Mouse (Mus musculus): ENCODE results near the gene Stag1. TPM values are rescaled to one million over a fixed set of nuclear protein-coding genes. Genes with fewer than 3 reads are reported as not detected.

Stag1 gene
- polyA plus RNA-seq, 1 experiment from 2014 or later: 57.5 TPM

DNA sequence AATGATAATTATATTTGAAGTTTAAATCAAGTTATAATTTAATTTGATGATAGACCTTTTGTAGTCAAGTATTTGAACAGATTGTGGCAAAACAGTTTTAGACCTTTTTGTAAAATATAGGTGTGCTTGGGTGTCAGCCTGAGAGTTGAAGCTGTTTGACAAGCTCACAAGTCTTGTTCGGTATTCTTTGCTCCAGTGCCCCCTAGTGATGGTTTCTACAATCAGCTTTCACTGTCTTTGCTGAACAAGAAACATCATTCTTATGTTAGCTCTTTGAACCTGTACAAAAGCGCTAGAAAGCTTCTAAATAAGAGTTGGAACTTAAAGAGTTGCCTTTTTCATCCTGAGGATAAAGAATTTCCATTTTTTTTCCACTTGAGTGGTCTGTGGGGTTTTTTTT, 319.5 kb downstream of the Stag1 start:
- Histone ChIP-seq H3K4me3 (ENCODE audit: low read depth, low read length) (no peak overlapping the region), H3K27ac (replicated peaks; ENCODE audit: low read depth, low read length) (no peak overlapping the region), H3K9ac (ENCODE audit: low read length) (no peak overlapping the region), H3K27me3 (ENCODE audit: control insufficient read depth, insufficient read depth, low read length) (no peaks in the 10 kb centered on the region), H3K36me3 (ENCODE audit: control insufficient read depth, insufficient read depth, low read length) (no peaks in the 10 kb centered on the region), H3K4me2 (ENCODE audit: low read depth, severe bottlenecking) (no peak overlapping the region), H3K4me1 (ENCODE audit: control insufficient read depth, insufficient read depth, low read length) (no peaks in the 10 kb centered on the region), H3K9me3 (ENCODE audit: control insufficient read depth, low read length) (no peaks in the 10 kb centered on the region)
- DNase-seq (ENCODE audit: low spot score) (peak; percentile 40), ATAC-seq (ENCODE audit: insufficient number of reproducible peaks, low FRiP score, low TSS enrichment, low read depth) (no peak)
- WGBS: 69% methylated on average over 2 of the region's 2 CpGs

DNA sequence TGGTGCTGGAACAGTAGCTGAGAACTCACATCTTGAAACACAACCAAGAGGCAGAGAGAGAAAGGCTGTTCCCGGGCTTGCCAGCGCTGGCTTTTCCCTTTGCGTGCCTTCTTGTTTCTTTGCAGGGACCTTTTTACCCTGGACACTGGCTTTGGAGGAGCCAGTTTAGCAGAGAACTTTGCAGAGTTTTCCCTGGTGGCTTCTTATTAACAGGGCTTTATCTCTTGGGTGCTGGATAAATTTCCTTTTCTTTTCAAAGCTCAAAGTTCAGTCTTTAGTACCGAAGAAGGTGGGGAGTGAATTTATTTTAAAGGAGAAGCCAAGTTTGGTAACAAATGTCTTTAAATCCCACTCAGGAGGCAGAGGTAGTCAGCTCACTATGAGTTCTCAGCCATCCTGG, 329.0 kb downstream of the Stag1 start:
- Histone ChIP-seq H3K4me2 (ENCODE audit: low read depth, severe bottlenecking) (no peak overlapping the region), H3K36me3 (ENCODE audit: control insufficient read depth, insufficient read depth, low read length) (peaks cover 3% of the 10 kb centered on the region; the same call in 1 of the 2 replicates), H3K9ac (ENCODE audit: low read length) (no peak overlapping the region), H3K4me1 (ENCODE audit: control insufficient read depth, insufficient read depth, low read length) (no peaks in the 10 kb centered on the region), H3K9me3 (ENCODE audit: control insufficient read depth, low read length) (no peaks in the 10 kb centered on the region), H3K27ac (replicated peaks; ENCODE audit: low read depth, low read length) (no peak overlapping the region), H3K4me3 (ENCODE audit: low read depth, low read length) (no peak overlapping the region), H3K27me3 (ENCODE audit: control insufficient read depth, insufficient read depth, low read length) (no peaks in the 10 kb centered on the region)
- no peak for DNase-seq (ENCODE audit: low spot score)
- WGBS: 91% methylated on average over 4 of the region's 4 CpGs
- no peak for ATAC-seq (ENCODE audit: insufficient number of reproducible peaks, low FRiP score, low TSS enrichment, low read depth)

DNA sequence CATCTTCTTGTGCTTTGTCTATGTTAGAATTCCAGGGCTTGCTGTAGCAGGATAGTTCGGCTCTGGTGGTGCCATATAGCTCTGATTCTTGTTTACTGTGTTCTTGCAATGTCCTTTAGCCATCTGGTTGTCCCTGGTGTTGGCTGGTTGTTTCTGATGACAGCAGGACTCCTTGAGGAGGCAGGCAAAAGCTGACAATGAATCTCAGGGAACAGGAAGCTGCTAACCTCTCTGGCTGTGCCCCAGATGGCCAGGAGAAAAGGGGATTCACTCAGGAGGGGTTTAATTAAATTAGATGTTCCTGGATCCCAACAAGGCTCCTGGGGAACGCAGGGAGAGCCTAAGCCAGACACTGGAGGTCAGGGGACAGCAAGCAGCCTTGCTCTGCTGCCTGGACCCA, 344.4 kb downstream of the Stag1 start:
- H3K4me2 ChIP-seq (ENCODE audit: low read depth, severe bottlenecking): no peak overlapping the region
- ATAC-seq (ENCODE audit: insufficient number of reproducible peaks, low FRiP score, low TSS enrichment, low read depth) (no peak), DNase-seq (ENCODE audit: low spot score) (no peak)
- no peaks in the 10 kb centered on the region for H3K4me1 ChIP-seq (ENCODE audit: control insufficient read depth, insufficient read depth, low read length)
- no peaks in the 10 kb centered on the region for H3K27me3 ChIP-seq (ENCODE audit: control insufficient read depth, insufficient read depth, low read length)
- no peak overlapping the region for H3K27ac ChIP-seq (replicated peaks; ENCODE audit: low read depth, low read length)
- no peaks in the 10 kb centered on the region for H3K9me3 ChIP-seq (ENCODE audit: control insufficient read depth, low read length)
- no peak overlapping the region for H3K4me3 ChIP-seq (ENCODE audit: low read depth, low read length)
- H3K9ac ChIP-seq (ENCODE audit: low read length): no peak overlapping the region
- no peaks in the 10 kb centered on the region for H3K36me3 ChIP-seq (ENCODE audit: control insufficient read depth, insufficient read depth, low read length)
- WGBS: 52% methylated on average over 2 of the region's 2 CpGs

DNA sequence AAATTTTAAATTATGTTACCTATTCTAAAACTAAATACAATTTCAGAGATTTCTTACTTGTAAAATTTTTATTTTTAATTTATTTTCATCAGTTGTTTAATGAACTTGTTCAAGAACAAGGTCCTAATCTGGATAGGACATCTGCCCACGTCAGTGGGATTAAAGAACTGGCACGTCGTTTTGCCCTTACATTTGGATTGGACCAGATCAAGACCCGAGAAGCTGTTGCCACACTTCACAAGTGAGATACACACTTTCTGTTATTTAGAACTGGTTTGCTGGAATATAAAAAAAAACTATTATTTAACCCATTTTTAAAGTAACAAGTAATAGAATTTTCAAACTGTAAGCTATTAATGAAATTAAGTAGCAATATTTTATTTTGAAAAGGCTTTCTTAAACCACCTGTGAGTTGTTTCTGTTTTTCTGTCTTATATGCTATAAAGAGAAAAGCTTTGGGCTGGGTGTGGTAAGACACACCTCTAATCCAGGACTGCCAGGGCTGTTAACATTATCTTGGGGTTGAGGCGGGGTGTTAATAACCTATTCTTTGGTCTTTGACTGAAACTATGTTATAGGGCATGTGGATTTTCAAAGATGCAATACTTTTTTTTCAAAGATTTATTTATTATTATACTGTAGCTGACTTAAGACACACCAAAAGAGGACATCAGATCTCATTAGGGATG, 347.2 kb downstream of the Stag1 start:
- Histone ChIP-seq H3K27me3 (ENCODE audit: control insufficient read depth, insufficient read depth, low read length) (no peaks in the 10 kb centered on the region), H3K4me3 (ENCODE audit: low read depth, low read length) (no peak overlapping the region), H3K4me2 (ENCODE audit: low read depth, severe bottlenecking) (no peak overlapping the region), H3K4me1 (ENCODE audit: control insufficient read depth, insufficient read depth, low read length) (no peaks in the 10 kb centered on the region), H3K9ac (ENCODE audit: low read length) (no peak overlapping the region), H3K9me3 (ENCODE audit: control insufficient read depth, low read length) (no peaks in the 10 kb centered on the region), H3K27ac (replicated peaks; ENCODE audit: low read depth, low read length) (no peak overlapping the region), H3K36me3 (ENCODE audit: control insufficient read depth, insufficient read depth, low read length) (no peaks in the 10 kb centered on the region)
- DNase-seq (ENCODE audit: low spot score) (no peak), ATAC-seq (ENCODE audit: insufficient number of reproducible peaks, low FRiP score, low TSS enrichment, low read depth) (no peak)
- WGBS: 93% methylated on average over 5 of the region's 5 CpGs

DNA sequence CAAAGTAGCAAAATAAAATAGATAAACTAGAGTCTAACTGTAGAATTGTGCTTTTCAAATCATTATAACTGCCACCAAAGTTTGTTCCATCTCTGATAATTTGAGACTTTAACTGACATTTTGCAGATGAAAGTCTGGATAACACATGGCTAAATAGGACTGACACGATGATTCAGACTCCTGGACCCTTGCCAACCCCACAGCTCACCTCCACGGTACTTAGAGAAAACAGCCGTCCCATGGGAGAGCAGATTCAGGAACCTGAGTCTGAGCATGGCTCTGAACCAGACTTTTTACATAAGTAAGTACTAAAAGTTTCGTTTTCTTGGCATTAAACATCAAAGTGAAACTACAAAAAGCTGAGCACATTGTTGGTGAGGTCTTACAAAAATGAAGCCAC, 353.9 kb downstream of the Stag1 start:
- Histone ChIP-seq H3K4me1 (ENCODE audit: control insufficient read depth, insufficient read depth, low read length) (no peaks in the 10 kb centered on the region), H3K36me3 (ENCODE audit: control insufficient read depth, insufficient read depth, low read length) (peaks cover 5% of the 10 kb centered on the region), H3K9me3 (ENCODE audit: control insufficient read depth, low read length) (no peaks in the 10 kb centered on the region), H3K27me3 (ENCODE audit: control insufficient read depth, insufficient read depth, low read length) (no peaks in the 10 kb centered on the region), H3K4me3 (ENCODE audit: low read depth, low read length) (no peak overlapping the region), H3K9ac (ENCODE audit: low read length) (no peak overlapping the region), H3K4me2 (ENCODE audit: low read depth, severe bottlenecking) (no peak overlapping the region), H3K27ac (replicated peaks; ENCODE audit: low read depth, low read length) (no peak overlapping the region)
- 77% methylated on average over 4 of the region's 4 CpGs for WGBS
- no peak for DNase-seq (ENCODE audit: low spot score)
- ATAC-seq (ENCODE audit: insufficient number of reproducible peaks, low FRiP score, low TSS enrichment, low read depth): no peak

DNA sequence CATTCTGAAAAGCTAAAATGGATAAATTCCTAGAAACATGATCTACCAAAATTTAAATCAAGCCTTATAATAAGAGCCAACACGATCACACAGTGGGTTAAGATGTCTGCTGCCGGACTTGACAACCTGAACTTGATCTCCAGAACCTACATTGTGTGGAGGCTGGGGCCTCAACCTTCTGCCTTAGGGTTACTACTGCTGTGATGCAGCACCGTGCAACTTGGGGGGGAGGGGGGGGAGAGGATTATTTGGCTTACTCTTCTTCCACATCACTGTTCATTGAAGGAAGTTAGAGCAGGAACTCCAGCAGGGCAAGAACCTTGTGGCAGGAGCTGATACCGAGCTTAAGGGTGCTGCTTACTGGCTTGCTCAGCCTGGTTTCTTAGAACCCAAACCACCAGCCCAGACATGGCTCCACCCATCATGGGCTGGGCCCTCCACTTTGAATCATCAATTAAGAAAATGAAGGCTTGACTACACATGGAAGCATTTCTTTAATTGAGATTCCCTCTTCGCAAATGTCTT, 365.4 kb downstream of the Stag1 start:
- Histone ChIP-seq H3K4me2 (ENCODE audit: low read depth, severe bottlenecking) (no peak overlapping the region), H3K4me3 (ENCODE audit: low read depth, low read length) (no peak overlapping the region), H3K36me3 (ENCODE audit: control insufficient read depth, insufficient read depth, low read length) (no peaks in the 10 kb centered on the region), H3K27ac (replicated peaks; ENCODE audit: low read depth, low read length) (no peak overlapping the region), H3K4me1 (ENCODE audit: control insufficient read depth, insufficient read depth, low read length) (no peaks in the 10 kb centered on the region), H3K27me3 (ENCODE audit: control insufficient read depth, insufficient read depth, low read length) (no peaks in the 10 kb centered on the region), H3K9ac (ENCODE audit: low read length) (no peak overlapping the region), H3K9me3 (ENCODE audit: control insufficient read depth, low read length) (no peaks in the 10 kb centered on the region)
- DNase-seq (ENCODE audit: low spot score) (no peak), ATAC-seq (ENCODE audit: insufficient number of reproducible peaks, low FRiP score, low TSS enrichment, low read depth) (no peak)
- WGBS: 78% methylated on average over 5 of the region's 5 CpGs

DNA sequence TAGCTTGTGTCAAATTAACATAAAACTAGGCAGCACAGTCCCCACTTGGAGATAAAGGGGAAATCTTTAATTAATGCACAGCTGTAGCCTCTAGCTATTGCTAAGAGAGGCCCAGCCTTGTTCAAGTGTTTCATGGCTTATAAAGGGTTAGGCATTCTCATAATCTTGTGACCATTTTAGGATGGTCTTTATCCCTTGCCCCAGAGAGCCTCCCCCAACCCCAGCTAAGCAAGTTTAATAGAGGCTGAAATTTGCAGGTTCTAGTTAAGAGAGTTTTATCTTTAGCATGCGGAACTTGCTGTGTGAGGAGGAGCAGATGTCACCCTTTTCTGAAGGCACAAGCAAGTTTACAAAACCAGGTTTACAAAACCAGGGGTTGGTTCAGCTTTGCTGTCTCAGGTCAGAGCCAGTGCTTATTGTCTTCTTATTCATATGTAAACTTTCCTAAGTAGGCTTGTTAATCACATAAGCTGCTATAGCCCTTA, 365.9 kb downstream of the Stag1 start:
- H3K4me1 ChIP-seq (ENCODE audit: control insufficient read depth, insufficient read depth, low read length): no peaks in the 10 kb centered on the region
- WGBS: 86% methylated on average over 1 of the region's 1 CpGs
- H3K9me3 ChIP-seq (ENCODE audit: control insufficient read depth, low read length): no peaks in the 10 kb centered on the region
- ATAC-seq (ENCODE audit: insufficient number of reproducible peaks, low FRiP score, low TSS enrichment, low read depth) (no peak), DNase-seq (ENCODE audit: low spot score) (no peak)
- no peak overlapping the region for H3K4me3 ChIP-seq (ENCODE audit: low read depth, low read length)
- H3K9ac ChIP-seq (ENCODE audit: low read length): no peak overlapping the region
- H3K36me3 ChIP-seq (ENCODE audit: control insufficient read depth, insufficient read depth, low read length): no peaks in the 10 kb centered on the region
- no peaks in the 10 kb centered on the region for H3K27me3 ChIP-seq (ENCODE audit: control insufficient read depth, insufficient read depth, low read length)
- no peak overlapping the region for H3K27ac ChIP-seq (replicated peaks; ENCODE audit: low read depth, low read length)
- H3K4me2 ChIP-seq (ENCODE audit: low read depth, severe bottlenecking): no peak overlapping the region

DNA sequence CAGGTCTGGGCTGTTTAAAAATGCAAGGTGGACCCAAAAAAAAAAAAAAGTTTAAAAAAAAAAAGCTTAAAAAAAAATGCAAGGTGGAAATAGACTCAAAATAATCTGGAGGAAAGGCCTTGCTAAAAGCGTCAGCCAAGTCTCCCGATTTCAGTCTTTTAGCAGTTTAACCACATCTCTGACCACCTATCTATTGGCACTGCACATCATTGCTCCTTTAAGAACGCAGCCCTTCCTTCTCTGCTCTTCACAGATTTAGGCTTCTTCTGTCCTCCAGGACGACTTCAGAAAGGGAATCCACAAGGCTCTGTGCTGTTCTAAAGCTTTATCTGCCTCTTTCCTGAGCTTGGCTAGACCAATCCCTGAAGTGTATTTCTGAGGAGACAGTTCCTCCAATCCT, 366.5 kb downstream of the Stag1 start:
- Histone ChIP-seq H3K9me3 (ENCODE audit: control insufficient read depth, low read length) (no peaks in the 10 kb centered on the region), H3K4me2 (ENCODE audit: low read depth, severe bottlenecking) (no peak overlapping the region), H3K4me3 (ENCODE audit: low read depth, low read length) (no peak overlapping the region), H3K27ac (replicated peaks; ENCODE audit: low read depth, low read length) (no peak overlapping the region), H3K9ac (ENCODE audit: low read length) (no peak overlapping the region), H3K36me3 (ENCODE audit: control insufficient read depth, insufficient read depth, low read length) (no peaks in the 10 kb centered on the region), H3K4me1 (ENCODE audit: control insufficient read depth, insufficient read depth, low read length) (no peaks in the 10 kb centered on the region), H3K27me3 (ENCODE audit: control insufficient read depth, insufficient read depth, low read length) (no peaks in the 10 kb centered on the region)
- 77% methylated on average over 4 of the region's 4 CpGs for WGBS
- DNase-seq (ENCODE audit: low spot score): no peak
- no peak for ATAC-seq (ENCODE audit: insufficient number of reproducible peaks, low FRiP score, low TSS enrichment, low read depth)

DNA sequence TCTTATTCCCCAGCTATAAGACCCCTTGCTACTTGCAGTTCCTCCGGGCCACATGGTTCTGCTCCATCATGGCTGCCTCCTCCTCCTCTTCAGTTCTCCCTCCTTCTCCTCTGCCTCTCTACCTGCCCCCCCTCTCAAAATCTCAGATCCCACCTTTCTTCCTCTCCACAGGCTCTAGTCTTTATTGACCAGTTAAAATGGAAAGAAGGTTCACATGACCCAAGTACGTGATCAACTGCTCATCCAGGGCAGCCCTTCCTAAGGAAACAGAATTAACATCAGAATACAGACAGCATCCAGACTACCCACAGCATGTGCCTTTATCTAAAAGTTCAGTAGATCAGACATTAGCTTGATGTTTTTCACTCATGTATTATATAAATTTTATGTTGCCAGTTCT, 371.9 kb downstream of the Stag1 start:
- 85% methylated on average over 2 of the region's 2 CpGs for WGBS
- no peak for ATAC-seq (ENCODE audit: insufficient number of reproducible peaks, low FRiP score, low TSS enrichment, low read depth)
- H3K4me1 ChIP-seq (ENCODE audit: control insufficient read depth, insufficient read depth, low read length): no peaks in the 10 kb centered on the region
- H3K27me3 ChIP-seq (ENCODE audit: control insufficient read depth, insufficient read depth, low read length): no peaks in the 10 kb centered on the region
- no peak overlapping the region for H3K27ac ChIP-seq (replicated peaks; ENCODE audit: low read depth, low read length)
- no peak for DNase-seq (ENCODE audit: low spot score)
- no peak overlapping the region for H3K4me2 ChIP-seq (ENCODE audit: low read depth, severe bottlenecking)
- no peak overlapping the region for H3K4me3 ChIP-seq (ENCODE audit: low read depth, low read length)
- no peaks in the 10 kb centered on the region for H3K36me3 ChIP-seq (ENCODE audit: control insufficient read depth, insufficient read depth, low read length)
- H3K9ac ChIP-seq (ENCODE audit: low read length): no peak overlapping the region
- H3K9me3 ChIP-seq (ENCODE audit: control insufficient read depth, low read length): no peaks in the 10 kb centered on the region

All from limb, embryonic 11.5 days (tissue).